Mouse (Mus musculus) left cerebral cortex, postnatal 36 days (tissue): ENCODE measurements at regions not wholly inside any gene's neighbourhood (a gene's known extent, or its start where the extent isn't known, plus 50 kb on each side); places are given as distances from the start of the nearest gene placed in this dataset.

Experiments
- DNase-seq, 2 experiments: peaks; one replicate each; pipeline ENCODE4 v3.0.0; 2021 to 2022; ENCODE audit warnings: low spot score in 2 of 2, mixed read lengths in 1 of 2
- intact Hi-C: fragments of 180-260 bp; cut with DNase I; formaldehyde crosslinking; loops from one replicate; pipeline ENCODE4 v1.15.1; 2025

- intact Hi-C loops = no loop called here
These were observed 214.5 kb downstream of the Gm11011 start for GRCm38 (mm10) chr2:169373069-169373468.

DNA sequence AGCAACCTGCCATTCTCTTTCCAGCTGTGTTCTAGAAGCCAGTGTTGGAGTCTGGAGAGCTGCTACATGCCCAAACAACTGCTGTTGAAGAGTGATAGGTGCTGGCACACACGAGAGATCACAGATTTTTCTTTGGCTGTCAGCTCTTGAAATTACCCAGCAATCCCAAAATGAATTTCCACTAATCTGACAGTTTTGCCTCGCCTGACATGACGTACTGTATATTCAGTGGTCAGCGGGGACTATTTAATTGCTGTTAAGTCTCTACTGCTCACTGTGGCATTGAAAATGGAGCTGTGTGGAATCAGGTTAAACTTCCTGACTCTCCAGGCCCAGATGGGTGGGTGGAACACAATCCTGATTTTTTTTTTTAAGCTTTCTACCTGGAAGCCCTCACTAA lies 222.5 kb downstream of the Gm11011 start:
- intact Hi-C loops = no loop called here
- no peak for DNase-seq

More at GRCm38 (mm10) chr2:169373069-169373468, 214.5 kb downstream of the Gm11011 start:
- DNase-seq = no peak

DNA sequence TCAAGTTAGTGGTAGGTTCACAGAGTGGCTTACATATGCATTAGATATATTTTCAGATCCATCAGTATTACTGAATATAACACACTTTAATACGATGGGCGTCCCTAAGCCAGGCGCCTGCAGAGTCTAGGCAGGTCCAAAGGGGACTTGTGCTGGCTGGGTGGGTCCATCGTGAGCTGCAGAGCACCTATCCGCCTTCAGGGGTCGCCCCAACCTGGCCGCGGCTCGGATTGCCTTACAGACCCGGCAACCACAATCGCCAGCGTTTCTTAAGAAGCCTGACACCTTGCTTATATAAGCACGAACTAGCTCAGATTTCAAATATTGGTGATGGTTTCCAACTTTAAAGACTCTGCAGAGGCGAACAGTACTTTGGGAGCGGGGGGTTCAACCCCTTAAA lies 227.3 kb downstream of the Gm11011 start:
- intact Hi-C loops = no loop called here
- DNase-seq = peak; percentile 14 to 17

DNA sequence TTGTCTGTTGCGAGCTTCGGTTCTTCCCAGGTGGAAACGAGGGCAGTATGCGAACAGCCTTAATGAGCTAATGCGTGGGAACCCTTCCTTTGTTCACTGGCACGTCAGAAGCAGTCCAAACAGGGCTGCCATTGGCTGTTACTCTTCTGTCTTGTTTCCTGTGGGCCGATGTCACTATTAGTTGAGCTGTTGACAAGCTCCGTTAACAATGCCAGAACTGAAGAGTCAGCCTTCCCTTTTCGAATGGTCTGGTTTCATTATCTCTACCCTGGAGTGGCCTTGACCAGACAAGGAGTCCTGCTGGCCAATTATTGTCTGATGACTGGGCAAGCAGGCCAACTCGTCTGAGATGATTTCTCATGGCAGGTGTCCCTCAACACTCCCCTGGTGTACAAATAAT lies 230.1 kb downstream of the Gm11011 start:
- intact Hi-C loops = no loop called here
- no peak for DNase-seq

GRCm38 (mm10) chr2:169351547-169351946 lies 236.0 kb downstream of the Gm11011 start:
- DNase-seq = no peak
- intact Hi-C loops = no loop called here

DNA sequence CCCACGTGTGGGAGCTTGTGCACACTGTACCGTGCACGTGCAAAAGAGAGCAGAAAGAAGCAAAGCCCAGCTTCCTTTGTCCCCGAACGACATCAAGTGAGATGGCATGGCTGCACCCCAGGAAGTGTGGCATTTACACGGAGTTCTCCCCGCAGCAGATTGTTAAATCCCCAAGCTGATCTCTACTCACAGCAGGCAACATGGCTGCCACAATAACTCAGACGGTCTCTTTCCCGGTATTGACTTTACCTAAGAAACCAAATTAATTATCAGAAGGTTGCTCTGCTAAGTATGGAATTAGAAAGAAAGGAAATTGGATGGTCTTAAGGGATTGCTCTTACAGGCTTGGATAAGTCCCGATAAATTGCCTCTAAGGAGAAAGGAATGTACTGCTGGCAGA lies 241.4 kb downstream of the Gm11011 start:
- intact Hi-C loops = no loop called here
- no peak for DNase-seq

DNA sequence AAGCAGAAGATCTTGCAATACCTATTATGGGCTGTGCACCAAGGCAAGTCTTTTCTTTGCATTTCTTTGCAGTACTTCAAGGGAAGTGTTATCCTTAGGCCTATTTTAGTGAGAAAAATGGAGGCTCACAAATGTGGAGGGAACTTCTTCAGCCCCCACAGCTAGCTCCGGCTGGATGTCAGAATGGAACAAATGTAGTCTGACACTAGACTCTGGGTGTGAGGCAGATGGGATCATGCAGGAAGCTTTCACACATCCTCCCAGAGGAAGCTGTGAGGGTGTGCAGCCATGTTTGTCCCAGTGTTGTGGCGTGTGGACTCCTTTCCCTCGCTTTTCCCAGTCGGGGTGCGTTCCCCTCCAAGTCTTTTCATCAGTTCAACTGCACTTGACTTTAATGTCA lies 268.0 kb downstream of the Gm11011 start:
- intact Hi-C loops = no loop called here

DNA sequence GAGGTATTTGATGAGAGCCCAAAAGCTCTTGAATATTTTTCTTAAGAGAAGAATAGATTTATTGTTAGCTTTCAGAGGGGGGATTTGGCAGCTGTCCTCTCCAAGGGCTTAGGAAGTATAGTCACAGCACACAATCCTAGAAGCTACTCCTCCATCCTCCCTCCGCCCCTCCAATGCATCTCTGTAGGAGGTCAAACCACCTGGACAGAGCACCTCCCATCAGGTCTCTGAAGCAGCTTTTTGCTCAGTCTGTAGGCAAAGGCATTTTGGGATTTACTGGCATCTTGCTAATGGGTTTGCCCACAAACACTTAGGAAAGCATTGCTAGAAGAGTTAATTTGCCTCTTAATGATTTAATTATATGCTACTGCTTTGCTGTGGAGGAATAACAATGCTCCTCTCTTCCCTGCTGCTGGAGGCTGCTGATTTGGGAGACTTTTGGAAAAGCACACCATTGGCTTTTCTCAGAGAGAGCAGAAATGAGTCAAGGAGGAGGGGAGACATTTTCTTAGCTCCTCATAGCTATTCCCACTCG lies 273.1 kb downstream of the Gm11011 start:
- DNase-seq = no peak
- intact Hi-C loops = no loop called here

More for the DNA sequence above, 268.0 kb downstream of the Gm11011 start:
- peak; percentile 65 to 77 for DNase-seq

DNA sequence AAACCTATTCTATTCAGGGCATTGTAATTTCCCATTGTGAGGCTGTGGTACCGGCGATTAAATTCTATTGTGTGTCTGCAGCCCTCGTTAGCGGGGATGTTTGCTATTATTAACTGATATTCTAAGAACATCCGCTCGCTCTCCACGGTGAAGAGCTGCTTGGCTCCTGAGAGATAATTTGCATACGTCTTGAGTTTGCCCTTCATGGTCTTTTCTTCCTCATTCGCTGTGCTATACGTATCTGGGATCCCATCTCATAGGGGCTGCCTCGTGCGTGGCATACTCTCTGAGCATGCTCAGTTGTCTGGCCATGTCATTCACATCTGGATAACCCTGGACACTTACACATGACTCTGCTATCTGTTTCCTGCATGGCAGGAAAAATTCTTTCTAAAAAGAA lies 275.7 kb downstream of the Gm11011 start:
- DNase-seq = no peak
- intact Hi-C loops = no loop called here

GRCm38 (mm10) chr2:169311356-169311755 lies 276.2 kb downstream of the Gm11011 start:
- no peak for DNase-seq
- intact Hi-C loops = no loop called here

- no peak for DNase-seq
- intact Hi-C loops = no loop called here
These were observed 283.2 kb downstream of the Gm11011 start for GRCm38 (mm10) chr2:169304360-169304759.

DNA sequence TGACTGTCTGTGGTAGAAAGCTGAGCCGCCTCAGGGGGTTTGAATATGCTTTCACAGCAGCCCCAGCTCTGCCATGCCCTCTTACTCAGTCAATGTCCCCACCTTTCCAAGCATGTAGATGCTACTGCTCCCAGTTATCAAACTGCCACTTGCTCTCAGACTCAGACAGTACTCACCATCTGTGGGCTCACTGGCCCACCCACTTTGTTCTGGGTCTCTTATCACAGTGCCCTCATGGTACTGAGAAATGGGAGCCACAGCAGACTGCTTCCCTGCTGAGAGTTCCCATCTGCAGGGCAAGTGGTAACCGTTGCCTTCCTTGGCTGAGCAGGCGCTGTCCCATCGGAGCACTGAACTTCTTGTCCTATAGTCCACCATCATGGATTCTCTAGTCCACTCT lies 286.6 kb downstream of the Gm11011 start:
- DNase-seq = no peak
- intact Hi-C loops = no loop called here

DNA sequence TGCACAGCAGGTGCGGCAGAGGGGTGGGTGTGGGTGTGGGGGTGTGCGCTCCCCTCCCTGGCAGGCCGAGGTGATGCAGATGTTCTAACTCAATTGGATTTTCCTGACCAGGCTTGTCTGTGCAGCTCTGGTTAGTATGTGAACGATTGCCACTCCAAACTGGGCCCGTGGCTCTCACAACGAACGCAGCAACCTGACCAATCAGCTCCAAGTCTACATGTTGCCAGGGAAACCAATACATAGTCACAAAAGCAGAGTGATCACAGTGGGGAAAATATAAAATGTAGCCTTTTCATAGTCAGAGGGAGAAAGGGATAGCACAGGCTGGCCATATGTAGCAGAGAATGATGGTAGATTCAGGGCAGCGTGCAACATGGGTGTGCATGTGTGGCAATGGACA lies 287.1 kb downstream of the Gm11011 start:
- DNase-seq = peak; percentile 40 to 43
- intact Hi-C loops = no loop called here

GRCm38 (mm10) chr2:169297841-169298627 lies 289.5 kb downstream of the Gm11011 start:
- intact Hi-C loops = no loop called here
- peak in 1 of 2 experiments; percentile 13 for DNase-seq

- intact Hi-C loops = no loop called here
- DNase-seq = no peak
These were observed 290.3 kb downstream of the Gm11011 start for GRCm38 (mm10) chr2:169297226-169297625.

GRCm38 (mm10) chr2:169293351-169293750 lies 294.2 kb downstream of the Gm11011 start:
- intact Hi-C loops = no loop called here
- DNase-seq = no peak

GRCm38 (mm10) chr2:169288891-169289605 lies 298.5 kb downstream of the Gm11011 start:
- no peak for DNase-seq

DNA sequence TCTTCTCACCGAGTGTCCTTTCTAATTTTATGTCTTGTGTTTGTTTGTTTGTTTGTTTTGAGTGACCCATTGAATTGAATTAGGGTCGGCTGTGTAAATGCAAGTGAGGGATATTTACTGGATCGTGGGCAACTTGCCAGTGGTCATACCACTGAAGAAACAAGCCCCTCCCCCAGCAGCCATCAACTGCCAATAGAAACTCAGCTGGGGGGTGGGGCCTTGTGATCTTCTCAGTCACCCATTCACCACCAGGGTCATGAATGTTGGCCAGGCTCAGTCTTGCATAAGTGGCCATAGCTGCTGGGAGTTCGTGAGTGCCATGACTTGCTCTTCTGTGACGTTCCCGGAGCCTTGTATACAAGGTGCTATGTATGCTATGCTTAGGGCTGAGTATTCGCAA lies 300.8 kb downstream of the Gm11011 start:
- intact Hi-C loops = no loop called here
- DNase-seq = no peak

More at GRCm38 (mm10) chr2:169288891-169289605, 298.5 kb downstream of the Gm11011 start:
- intact Hi-C loops = no loop called here

GRCm38 (mm10) chr2:169282508-169283117 lies 304.9 kb downstream of the Gm11011 start:
- intact Hi-C loops = no loop called here

GRCm38 (mm10) chr2:169275371-169275770 lies 312.2 kb downstream of the Gm11011 start:
- no peak for DNase-seq
- intact Hi-C loops = no loop called here

More at GRCm38 (mm10) chr2:169282508-169283117, 304.9 kb downstream of the Gm11011 start:
- no peak for DNase-seq
